Mouse (Mus musculus) kidney, postnatal 0 days (tissue): ENCODE measurements at regions not wholly inside any gene's neighbourhood (a gene's known extent, or its start where the extent isn't known, plus 50 kb on each side); places are given as distances from the start of the nearest gene placed in this dataset.

Source experiments
- ATAC-seq: fragments of 200-750 bp; cut with Nextera tagmentation; replicated peaks from 2 replicates; pipeline ENCODE4 v1.8.0; 2017; ENCODE audit warnings: low read depth, moderate number of reproducible peaks, moderate TSS enrichment, moderate library complexity; ENCODE audit not compliant: low FRiP score
- DNase-seq: peaks from one replicate; pipeline ENCODE4 v3.0.0-alpha.2; 2016; ENCODE audit warnings: low spot score
- H3K27ac ChIP-seq: fragments of 300-500 bp; sonication (generic); 2 replicates; pipeline ENCODE4 v1.5.1; 2014; ENCODE audit warnings: mild to moderate bottlenecking
- H3K27me3 ChIP-seq: fragments of 300-500 bp; sonication (generic); 2 replicates; pipeline ENCODE4 v1.6.1; 2014; ENCODE audit warnings: low read length, mixed read lengths; ENCODE audit not compliant: insufficient read depth
- H3K36me3 ChIP-seq: fragments of 300-500 bp; sonication (generic); 2 replicates; pipeline ENCODE4 v1.6.1; 2014; ENCODE audit warnings: low read length, mixed read lengths; ENCODE audit not compliant: insufficient read depth
- H3K4me1 ChIP-seq: fragments of 300-500 bp; sonication (generic); replicated peaks from 2 replicates; pipeline ENCODE4 v1.6.1; 2014; ENCODE audit warnings: antibody characterized with exemption, low read length, mixed read lengths; ENCODE audit not compliant: insufficient read depth
- H3K4me2 ChIP-seq: fragments of 300-500 bp; sonication (generic); 2 replicates; pipeline ENCODE4 v1.6.1; 2014; ENCODE audit warnings: mild to moderate bottlenecking, low read length, moderate library complexity, mixed read lengths
- H3K4me3 ChIP-seq: fragments of 300-500 bp; sonication (generic); replicated peaks from 2 replicates; pipeline ENCODE4 v1.5.1; 2014; ENCODE audit warnings: low read depth, low read length
- H3K9ac ChIP-seq: fragments of 300-500 bp; sonication (generic); 2 replicates; pipeline ENCODE4 v1.6.1; 2014; ENCODE audit warnings: low read depth, low read length
- H3K9me3 ChIP-seq: fragments of 300-500 bp; sonication (generic); replicated peaks from 2 replicates; pipeline ENCODE4 v1.6.1; 2016; ENCODE audit warnings: low read length, inconsistent platforms, mixed read lengths
- CTCF ChIP-seq: IDR thresholded peaks from 2 replicates; pipeline ENCODE4 v1.5.1; 2016; ENCODE audit warnings: antibody characterized with exemption, low read depth, mild to moderate bottlenecking, moderate library complexity
- WGBS: fragments of 180-500 bp; shearing (Covaris S2); extraction: QIAGEN DNeasy Blood & Tissue Kit; methylation state at CpG from one replicate; pipeline ENCODE4 v1.1.7; 2014; 5-methylcytosine and 5-hydroxymethylcytosine counted together

- H3K27me3 ChIP-seq, result no peaks in the 10 kb centered on the region
- no peak overlapping the region for H3K4me3 ChIP-seq
- no peak for DNase-seq
These were observed 347.3 kb upstream of the Rgmb start for GRCm38 (mm10) chr17:16178102-16178501.

GRCm38 (mm10) chr17:16176782-16177510 is 346.1 kb upstream of the Rgmb start:
- no peak overlapping the region for H3K27ac ChIP-seq
- DNase-seq, result peak; percentile 39
- ATAC-seq, result no peak
- no peaks in the 10 kb centered on the region for H3K4me1 ChIP-seq
- no peaks in the 10 kb centered on the region for H3K27me3 ChIP-seq
- 35% methylated on average over 8 of the region's 8 CpGs for WGBS
- no peak overlapping the region for H3K4me2 ChIP-seq
- H3K4me3 ChIP-seq, result no peak overlapping the region
- no peak for TF ChIP-seq CTCF
- H3K36me3 ChIP-seq, result no peaks in the 10 kb centered on the region
- H3K9me3 ChIP-seq, result no peaks in the 10 kb centered on the region
- H3K9ac ChIP-seq, result no peak overlapping the region

More at GRCm38 (mm10) chr17:16178102-16178501, 347.3 kb upstream of the Rgmb start:
- WGBS, result 64% methylated on average over 2 of the region's 2 CpGs
- no peak for TF ChIP-seq CTCF
- no peak overlapping the region for H3K4me2 ChIP-seq
- H3K27ac ChIP-seq, result no peak overlapping the region
- H3K9me3 ChIP-seq, result no peaks in the 10 kb centered on the region
- no peak for ATAC-seq
- no peak overlapping the region for H3K9ac ChIP-seq
- no peaks in the 10 kb centered on the region for H3K36me3 ChIP-seq
- H3K4me1 ChIP-seq, result no peaks in the 10 kb centered on the region

GRCm38 (mm10) chr17:16173568-16174105 is 342.8 kb upstream of the Rgmb start:
- no peaks in the 10 kb centered on the region for H3K36me3 ChIP-seq
- no peak for TF ChIP-seq CTCF
- WGBS, result 29% methylated on average over 3 of the region's 3 CpGs
- H3K9me3 ChIP-seq, result no peaks in the 10 kb centered on the region
- ATAC-seq (no peak), DNase-seq (no peak)
- H3K27ac ChIP-seq, result no peak overlapping the region
- H3K9ac ChIP-seq, result no peak overlapping the region
- H3K4me2 ChIP-seq, result no peak overlapping the region
- H3K27me3 ChIP-seq, result no peaks in the 10 kb centered on the region
- no peaks in the 10 kb centered on the region for H3K4me1 ChIP-seq
- H3K4me3 ChIP-seq, result no peak overlapping the region

GRCm38 (mm10) chr17:16166731-16167130 is 335.9 kb upstream of the Rgmb start:
- TF ChIP-seq CTCF, result no peak
- 45% methylated on average over 2 of the region's 2 CpGs for WGBS
- Histone ChIP-seq H3K9me3 (no peaks in the 10 kb centered on the region), H3K4me2 (no peak overlapping the region), H3K36me3 (no peaks in the 10 kb centered on the region), H3K27ac (no peak overlapping the region), H3K4me1 (no peaks in the 10 kb centered on the region), H3K27me3 (no peaks in the 10 kb centered on the region), H3K4me3 (no peak overlapping the region), H3K9ac (no peak overlapping the region)
- ATAC-seq, result no peak
- DNase-seq, result no peak

- no peak for TF ChIP-seq CTCF
- no peak overlapping the region for H3K4me2 ChIP-seq
- H3K9me3 ChIP-seq, result no peaks in the 10 kb centered on the region
- no peak overlapping the region for H3K27ac ChIP-seq
- no peaks in the 10 kb centered on the region for H3K36me3 ChIP-seq
- H3K4me3 ChIP-seq, result no peak overlapping the region
- WGBS, result 73% methylated on average over 3 of the region's 3 CpGs
- H3K4me1 ChIP-seq, result no peaks in the 10 kb centered on the region
- DNase-seq (no peak), ATAC-seq (no peak)
- no peaks in the 10 kb centered on the region for H3K27me3 ChIP-seq
- no peak overlapping the region for H3K9ac ChIP-seq
These were observed 327.3 kb upstream of the Rgmb start for GRCm38 (mm10) chr17:16158119-16158518.

GRCm38 (mm10) chr17:16157711-16158110 is 326.9 kb upstream of the Rgmb start:
- Histone ChIP-seq H3K9me3 (no peaks in the 10 kb centered on the region), H3K27me3 (no peaks in the 10 kb centered on the region), H3K27ac (no peak overlapping the region), H3K9ac (no peak overlapping the region), H3K36me3 (no peaks in the 10 kb centered on the region), H3K4me3 (no peak overlapping the region), H3K4me1 (no peaks in the 10 kb centered on the region), H3K4me2 (no peak overlapping the region)
- ATAC-seq (no peak), DNase-seq (peak; percentile 47)
- WGBS, result 35% methylated on average over 6 of the region's 6 CpGs
- TF ChIP-seq CTCF, result no peak

- WGBS, result 64% methylated on average over 5 of the region's 5 CpGs
- H3K4me1 ChIP-seq, result no peaks in the 10 kb centered on the region
- no peak overlapping the region for H3K4me3 ChIP-seq
- no peaks in the 10 kb centered on the region for H3K36me3 ChIP-seq
- no peak overlapping the region for H3K4me2 ChIP-seq
- DNase-seq, result no peak
- no peak overlapping the region for H3K27ac ChIP-seq
- H3K9me3 ChIP-seq, result no peaks in the 10 kb centered on the region
- ATAC-seq, result no peak
- no peak overlapping the region for H3K9ac ChIP-seq
- H3K27me3 ChIP-seq, result no peaks in the 10 kb centered on the region
- TF ChIP-seq CTCF, result no peak
These were observed 326.3 kb upstream of the Rgmb start for GRCm38 (mm10) chr17:16157135-16157534.
